Mouse (Mus musculus): ENCODE results near the gene Pfkm.

DNA sequence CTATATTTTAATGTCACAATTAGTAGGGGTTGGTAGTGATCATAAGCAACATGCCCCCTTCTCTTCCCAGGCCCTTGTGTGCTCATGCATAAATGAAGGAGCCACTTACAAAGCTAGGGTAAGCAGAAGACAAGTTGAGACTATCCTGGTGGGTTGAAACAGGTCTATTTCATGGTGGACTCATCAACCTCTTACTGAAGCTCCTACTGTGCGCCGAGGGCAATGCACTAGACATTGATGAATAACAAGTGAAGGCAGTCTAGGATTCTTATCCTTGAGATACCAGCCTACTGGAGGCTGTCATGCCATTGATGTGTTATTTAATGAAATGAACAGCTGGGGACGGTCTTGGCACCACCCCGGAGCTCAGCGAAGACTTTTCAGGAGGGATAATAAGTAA is 62.9 kb downstream of the Pfkm start:
- no peak for TF ChIP-seq POLR2A (IDR thresholded peaks at IDR 0.05; ENCODE audit: insufficient read length, low read depth)
- no peak for TF ChIP-seq CEBPB (IDR thresholded peaks at IDR 0.05; ENCODE audit: insufficient read depth, poor library complexity, severe bottlenecking)
- TF ChIP-seq TCF12 (IDR thresholded peaks at IDR 0.05; ENCODE audit: insufficient read depth, poor library complexity, severe bottlenecking), result no peak
- TF ChIP-seq USF1 (IDR thresholded peaks at IDR 0.05; ENCODE audit: low read depth), result no peak
- TF ChIP-seq MYOD1 (IDR thresholded peaks at IDR 0.05; ENCODE audit: control insufficient read depth in 1 of 3, insufficient read length in 2 of 3, low read depth in 2 of 3), result no peak

Measured in myocyte (in vitro differentiated cells).